Mouse (Mus musculus): ENCODE measurements around the gene Taf4. TPM values are rescaled to one million over a fixed set of nuclear protein-coding genes. Genes with fewer than 3 reads are reported as not detected.

Taf4 gene
- total and polyA plus RNA-seq, 3 experiments = 6.3 to 21.8 TPM; not detected in 1

DNA sequence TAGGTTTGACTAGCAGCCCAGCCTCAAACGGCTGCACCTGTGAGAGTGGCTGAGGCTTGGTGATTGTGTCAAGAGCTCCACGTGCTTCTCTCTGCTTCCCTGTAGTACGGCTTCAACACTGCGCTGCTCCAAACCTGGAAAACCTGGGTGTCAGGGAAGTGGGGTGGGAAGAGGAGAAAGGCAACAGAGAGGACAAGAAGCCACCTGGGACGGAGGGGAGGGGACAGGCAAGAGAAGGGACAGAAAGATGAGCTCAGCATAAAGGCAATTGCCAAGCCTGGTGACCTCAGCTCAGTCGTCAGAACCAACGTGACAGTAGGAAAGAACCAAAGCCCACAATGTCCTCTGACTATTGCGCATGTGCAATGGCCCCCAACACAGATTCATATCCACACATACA lies 44.5 kb upstream of the Taf4 start:
- Histone ChIP-seq H3K79me2 (ENCODE audit: control insufficient read depth, insufficient read depth, low read length, poor library complexity) (peaks cover 11% of the 10 kb centered on the region), H3K27ac (ENCODE audit: control insufficient read depth, low read depth, low read length) (no peak overlapping the region), H3K9ac (ENCODE audit: control insufficient read depth, low read depth, low read length, poor library complexity, severe bottlenecking) (no peak overlapping the region), H3K4me3 (ENCODE audit: control insufficient read depth in 1 of 2, insufficient read depth in 1 of 2, low read depth in 2 of 2, low read length in 2 of 2) (no peak overlapping the region), H3K4me1 (ENCODE audit: control insufficient read depth in 1 of 2, insufficient read depth in 2 of 2, low read length in 2 of 2) (peaks cover 0 to 3% of the 10 kb centered on the region in 2 experiments; a peak in 2 of 4 replicates), H3K9me3 (replicated peaks; ENCODE audit: insufficient read depth, low read length) (no peaks in the 10 kb centered on the region), H3K27me3 (ENCODE audit: control insufficient read depth in 1 of 2, insufficient read depth in 2 of 2, low read length in 2 of 2) (peaks cover 10% of the 10 kb centered on the region in 2 experiments), H3K36me3 (ENCODE audit: control insufficient read depth in 1 of 2, insufficient read depth in 2 of 2, low read length in 2 of 2) (0 out of 4 replicates have a peak, but pooled peaks cover 0 to 3% of the 10 kb centered on the region in 2 experiments)
- TF ChIP-seq USF1 (IDR thresholded peaks at IDR 0.05; ENCODE audit: low read depth, low read length) = no peak
- no peak for DNase-seq (ENCODE audit: low read depth, low spot score)

DNA sequence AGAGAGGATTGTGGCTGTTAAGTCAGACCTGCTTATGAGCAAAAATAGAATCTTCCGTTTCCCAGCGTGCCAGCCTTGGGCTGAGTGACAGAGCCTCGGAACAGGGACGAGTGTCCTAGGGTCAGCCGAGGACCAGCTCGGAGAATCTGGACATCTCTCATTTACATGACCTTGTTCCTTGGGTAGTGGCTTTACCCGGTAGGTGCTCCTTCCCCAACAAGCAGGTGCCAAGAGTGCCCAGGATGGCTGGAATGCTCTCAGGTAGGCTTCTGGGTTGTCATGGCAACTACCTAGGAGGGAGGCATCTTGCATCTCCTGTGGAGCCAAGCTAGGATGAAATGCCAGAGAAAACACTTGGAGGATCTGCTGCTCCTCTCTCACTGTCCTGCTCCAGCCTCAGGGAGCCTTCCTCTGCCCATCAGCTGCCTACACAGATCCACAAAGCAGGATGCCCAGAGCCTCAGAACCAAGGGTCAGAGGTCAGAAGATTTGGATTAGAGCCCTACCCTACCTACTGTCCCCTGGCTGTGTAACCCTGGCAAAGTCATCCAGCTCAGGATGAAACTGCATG lies 43.7 kb upstream of the Taf4 start:
- Histone ChIP-seq H3K4me1 (ENCODE audit: control insufficient read depth in 1 of 2, insufficient read depth in 2 of 2, low read length in 2 of 2) (no peaks in the 10 kb centered on the region), H3K27ac (ENCODE audit: control insufficient read depth, low read depth, low read length) (no peak overlapping the region), H3K36me3 (ENCODE audit: control insufficient read depth in 1 of 2, insufficient read depth in 2 of 2, low read length in 2 of 2) (0 out of 4 replicates have a peak, but pooled peaks cover 0 to 3% of the 10 kb centered on the region in 2 experiments), H3K9ac (ENCODE audit: control insufficient read depth, low read depth, low read length, poor library complexity, severe bottlenecking) (no peak overlapping the region), H3K9me3 (replicated peaks; ENCODE audit: insufficient read depth, low read length) (no peaks in the 10 kb centered on the region), H3K79me2 (ENCODE audit: control insufficient read depth, insufficient read depth, low read length, poor library complexity) (peaks cover 3% of the 10 kb centered on the region), H3K4me3 (ENCODE audit: control insufficient read depth in 1 of 2, insufficient read depth in 1 of 2, low read depth in 2 of 2, low read length in 2 of 2) (no peak overlapping the region), H3K27me3 (ENCODE audit: control insufficient read depth in 1 of 2, insufficient read depth in 2 of 2, low read length in 2 of 2) (peaks cover 10 to 14% of the 10 kb centered on the region in 2 experiments)
- DNase-seq (ENCODE audit: low read depth, low spot score) = no peak
- TF ChIP-seq KAT2A (conservative IDR thresholded peaks at IDR 0.05; ENCODE audit: low read depth, low read length) (no peak), HCFC1 (IDR thresholded peaks at IDR 0.05; ENCODE audit: low read depth, low read length) (no peak), MAX (IDR thresholded peaks at IDR 0.05; ENCODE audit: low read length) (no peak), SMC3 (IDR thresholded peaks at IDR 0.05; ENCODE audit: low read depth, low read length) (no peak), POLR2AphosphoS5 (IDR thresholded peaks at IDR 0.05; ENCODE audit: borderline replicate concordance, low read depth, low read length) (no peak), TCF12 (IDR thresholded peaks at IDR 0.05; ENCODE audit: low read depth, low read length) (no peak), NELFE (IDR thresholded peaks at IDR 0.05; ENCODE audit: low read depth, low read length) (no peak), TBP (IDR thresholded peaks at IDR 0.05; ENCODE audit: low read depth, low read length) (no peak), MEF2A (IDR thresholded peaks at IDR 0.05; ENCODE audit: extremely low read depth, insufficient replicate concordance, low read depth, low read length, poor library complexity, severe bottlenecking) (no peak), JUND (IDR thresholded peaks at IDR 0.05; ENCODE audit: low read depth, low read length) (no peak), GABPA (IDR thresholded peaks at IDR 0.05; ENCODE audit: low read depth, low read length) (no peak), TAL1 (IDR thresholded peaks at IDR 0.05; ENCODE audit: low read length) (no peak), EP300 (IDR thresholded peaks at IDR 0.05; ENCODE audit: low read depth in 1 of 2, low read length in 2 of 2) (no peak)

DNA sequence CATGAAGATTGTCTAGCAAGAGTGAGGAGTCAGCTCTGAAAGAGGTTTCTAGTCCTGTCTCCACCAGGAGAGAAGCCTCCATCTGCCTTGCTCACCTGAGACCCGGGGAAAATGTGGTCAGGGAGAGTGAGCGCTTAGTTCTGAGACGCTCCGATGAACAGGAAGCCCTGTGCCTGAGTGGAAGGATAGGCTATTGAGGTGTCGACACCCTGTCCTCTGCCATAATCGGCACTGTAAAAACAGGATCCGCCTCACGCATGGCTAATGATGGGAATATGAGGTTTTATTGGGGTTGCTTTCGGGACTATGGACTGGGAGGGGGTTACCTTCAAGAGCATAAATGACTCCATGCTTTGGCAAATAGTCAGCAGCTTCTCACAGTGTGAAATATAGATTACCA lies 42.1 kb upstream of the Taf4 start:
- peaks cover 10 to 19% of the 10 kb centered on the region in 2 experiments for H3K27me3 ChIP-seq (ENCODE audit: control insufficient read depth in 1 of 2, insufficient read depth in 2 of 2, low read length in 2 of 2)
- no peak for TF ChIP-seq MAZ (IDR thresholded peaks at IDR 0.05; ENCODE audit: low read depth, low read length)
- TF ChIP-seq CHD2 (IDR thresholded peaks at IDR 0.05; ENCODE audit: low read length) = no peak
- TF ChIP-seq BHLHE40 (IDR thresholded peaks at IDR 0.05; ENCODE audit: borderline replicate concordance, low read depth, low read length) = no peak
- TF ChIP-seq CTCF (IDR thresholded peaks at IDR 0.05 in 2 of 3, conservative IDR thresholded peaks at IDR 0.05 in 1 of 3; ENCODE audit: control insufficient read depth in 1 of 3, insufficient read depth in 1 of 3, low read depth in 2 of 3, low read length in 3 of 3, poor library complexity in 1 of 3, severe bottlenecking in 1 of 3) = no peak
- no peak for TF ChIP-seq POLR2A (IDR thresholded peaks at IDR 0.05; ENCODE audit: control insufficient read depth in 1 of 2, insufficient read depth in 1 of 2, low read depth in 1 of 2, low read length in 2 of 2, poor library complexity in 1 of 2)
- no peak for TF ChIP-seq GABPA (IDR thresholded peaks at IDR 0.05; ENCODE audit: low read depth, low read length)
- no peak for TF ChIP-seq ZNF384 (IDR thresholded peaks at IDR 0.05; ENCODE audit: low read depth, low read length)
- TF ChIP-seq ETS1 (IDR thresholded peaks at IDR 0.05; ENCODE audit: low read depth, low read length) = no peak
- TF ChIP-seq TBP (IDR thresholded peaks at IDR 0.05; ENCODE audit: low read depth, low read length) = no peak
- TF ChIP-seq USF1 (IDR thresholded peaks at IDR 0.05; ENCODE audit: low read depth, low read length) = no peak
- TF ChIP-seq MAX (IDR thresholded peaks at IDR 0.05; ENCODE audit: low read length) = no peak
- no peak for TF ChIP-seq GATA1 (IDR thresholded peaks at IDR 0.05; ENCODE audit: low read depth, low read length)
- TF ChIP-seq HCFC1 (IDR thresholded peaks at IDR 0.05; ENCODE audit: low read depth, low read length) = no peak

More for the DNA sequence above, 42.1 kb upstream of the Taf4 start:
- Histone ChIP-seq H3K9ac (ENCODE audit: control insufficient read depth, low read depth, low read length, poor library complexity, severe bottlenecking) (no peak overlapping the region), H3K36me3 (ENCODE audit: control insufficient read depth in 1 of 2, insufficient read depth in 2 of 2, low read length in 2 of 2) (no peaks in the 10 kb centered on the region), H3K79me2 (ENCODE audit: control insufficient read depth, insufficient read depth, low read length, poor library complexity) (no peaks in the 10 kb centered on the region), H3K9me3 (replicated peaks; ENCODE audit: insufficient read depth, low read length) (no peaks in the 10 kb centered on the region), H3K4me1 (ENCODE audit: control insufficient read depth in 1 of 2, insufficient read depth in 2 of 2, low read length in 2 of 2) (no peaks in the 10 kb centered on the region), H3K4me3 (ENCODE audit: control insufficient read depth in 1 of 2, insufficient read depth in 1 of 2, low read depth in 2 of 2, low read length in 2 of 2) (no peak overlapping the region), H3K27ac (ENCODE audit: control insufficient read depth, low read depth, low read length) (no peak overlapping the region)
- DNase-seq (ENCODE audit: low read depth, low spot score) = no peak
